Mouse (Mus musculus) WW6 (cell line): ENCODE results near the gene Lipt1.

Experiments used
- DNase-seq: peaks from one replicate; pipeline ENCODE4 v3.0.0-alpha.2; 2013; ENCODE audit warnings: low read depth, low spot score

Gene Lipt1

GRCm38 (mm10) chr1:37871704-37872103 is at the start of gene Lipt1:
Gene Lipt1, plus strand, starts transcription at chr1:37871738.
- DNase-seq: no peak

GRCm38 (mm10) chr1:37831681-37832080 is 39.9 kb upstream of the Lipt1 start:
- no peak for DNase-seq

- no peak for DNase-seq
Observed at GRCm38 (mm10) chr1:37846878-37847277, 24.7 kb upstream of the Lipt1 start.

GRCm38 (mm10) chr1:37850696-37851095 is 20.8 kb upstream of the Lipt1 start:
- DNase-seq: no peak

- peak; percentile 97 for DNase-seq
Observed at GRCm38 (mm10) chr1:37864511-37865400, 6.8 kb upstream of the Lipt1 start.

GRCm38 (mm10) chr1:37865401-37866215 is 5.9 kb upstream of the Lipt1 start:
- DNase-seq: no peak

GRCm38 (mm10) chr1:37866286-37866685 is 5.3 kb upstream of the Lipt1 start, which contains the start of gene Tsga10:
Gene Tsga10, minus strand, starts transcription at chr1:37866429.
- no peak for DNase-seq

- DNase-seq: no peak
Observed at GRCm38 (mm10) chr1:37867056-37867455, 4.5 kb upstream of the Lipt1 start.

GRCm38 (mm10) chr1:37867684-37868322 is 3.7 kb upstream of the Lipt1 start:
- no peak for DNase-seq

- no peak for DNase-seq
Observed at GRCm38 (mm10) chr1:37868640-37869039, 2.9 kb upstream of the Lipt1 start.

GRCm38 (mm10) chr1:37869362-37869761 is 2.2 kb upstream of the Lipt1 start:
- no peak for DNase-seq

- DNase-seq: peak; percentile 63
Observed at GRCm38 (mm10) chr1:37872131-37873067, 861 bp downstream of the Lipt1 start.

GRCm38 (mm10) chr1:37873157-37873556 is 1.6 kb downstream of the Lipt1 start:
- no peak for DNase-seq

GRCm38 (mm10) chr1:37877736-37878460 is 6.4 kb downstream of the Lipt1 start:
- no peak for DNase-seq

GRCm38 (mm10) chr1:37883411-37883810 is 11.9 kb downstream of the Lipt1 start:
- no peak for DNase-seq

GRCm38 (mm10) chr1:37884451-37884850 is 12.9 kb downstream of the Lipt1 start:
- no peak for DNase-seq

- DNase-seq: no peak
Observed at GRCm38 (mm10) chr1:37889206-37889605, 17.7 kb downstream of the Lipt1 start.

- DNase-seq: peak; percentile 84
Observed at GRCm38 (mm10) chr1:37890025-37890652, 18.6 kb downstream of the Lipt1 start, which contains the start of the genes Mitd1 and Mrpl30. Gene Mitd1, minus strand, starts transcription at chr1:37890411. Gene Mrpl30, plus strand, starts transcription at chr1:37890477.

- no peak for DNase-seq
Observed at GRCm38 (mm10) chr1:37891400-37891799, 19.9 kb downstream of the Lipt1 start.

- DNase-seq: no peak
Observed at GRCm38 (mm10) chr1:37894606-37895005, 23.1 kb downstream of the Lipt1 start.
